Mouse (Mus musculus): ENCODE measurements at regions not wholly inside any gene's neighbourhood (a gene's known extent, or its start where the extent isn't known, plus 50 kb on each side); places are given as distances from the start of the nearest gene placed in this dataset.

GRCm38 (mm10) chr4:125962677-125963076 is 61.7 kb upstream of the Csf3r start:
- no peak for TF ChIP-seq TCF12 (IDR thresholded peaks at IDR 0.05; ENCODE audit: insufficient read depth, poor library complexity, severe bottlenecking)
- no peak for TF ChIP-seq POLR2A (IDR thresholded peaks at IDR 0.05; ENCODE audit: insufficient read length, low read depth)
- no peak for TF ChIP-seq CEBPB (IDR thresholded peaks at IDR 0.05; ENCODE audit: insufficient read depth, poor library complexity, severe bottlenecking)
- TF ChIP-seq MAX (IDR thresholded peaks at IDR 0.05; ENCODE audit: low read depth): no peak
- TF ChIP-seq TCF3 (IDR thresholded peaks at IDR 0.05; ENCODE audit: insufficient read length, low read depth): no peak
- no peak for TF ChIP-seq SRF (IDR thresholded peaks at IDR 0.05; ENCODE audit: control insufficient read depth, insufficient read length, low read depth)
- TF ChIP-seq MYOD1 (IDR thresholded peaks at IDR 0.05; ENCODE audit: control insufficient read depth in 1 of 3, insufficient read length in 2 of 3, low read depth in 2 of 3): no peak
- no peak for TF ChIP-seq MYOG (IDR thresholded peaks at IDR 0.05; ENCODE audit: control insufficient read depth in 1 of 3, insufficient read depth in 1 of 3, insufficient read length in 2 of 3, low read depth in 2 of 3)
